26 mouse cellular contexts compared by ENCODE assay signal in the genomic region with DNA sequence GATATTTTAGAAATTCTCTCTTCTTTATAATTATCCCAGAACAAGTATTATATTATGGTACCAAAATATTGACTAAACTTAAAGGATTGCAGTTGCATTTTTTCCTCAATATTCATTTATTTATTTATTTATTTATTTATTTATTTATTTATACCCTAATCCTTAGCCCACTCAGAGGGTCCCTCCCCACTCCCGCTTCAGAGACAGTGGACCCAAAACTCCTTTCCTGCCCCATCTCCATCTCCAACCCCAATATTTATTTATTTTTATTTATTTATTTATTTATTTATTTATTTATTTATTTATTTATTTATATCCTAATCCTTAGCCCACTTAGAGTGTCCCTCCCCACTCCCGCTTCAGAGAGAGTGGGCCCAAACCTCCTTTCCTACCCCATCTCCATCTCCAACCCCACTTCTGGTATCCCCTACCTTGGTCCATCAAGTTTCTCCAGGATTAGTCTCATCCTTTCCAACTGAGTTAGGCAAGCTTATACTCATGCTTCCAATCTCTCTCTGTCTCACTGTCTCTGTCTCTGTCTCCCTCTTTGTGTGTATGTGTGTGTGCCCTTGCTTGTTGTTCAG.
DNase-seq lines count a peak whose midpoint lies in the region; ATAC-seq and TF ChIP-seq lines count a peak whose summit lies in the region.
"Had no signal": no experiment of that assay in that cellular context is flagged by ENCODE, and none has a peak within 500 bp of the region (broad histone marks: within the 10 kb centered on the region; RNA-seq: fewer than 3 reads in every experiment).

No protein-coding gene starts in this region.

- 100% methylated on average over 2 of the region's 2 CpGs for WGBS in forebrain, embryonic 11.5 days
- 89% methylated on average over 2 of the region's 2 CpGs for WGBS in forebrain, embryonic 12.5 days
- WGBS in hindbrain, embryonic 11.5 days = 97% methylated on average over 2 of the region's 2 CpGs
- 96% methylated on average over 2 of the region's 2 CpGs for WGBS in hindbrain, embryonic 13.5 days
- WGBS in hindbrain, embryonic 14.5 days = 98% methylated on average over 2 of the region's 2 CpGs
- 98% methylated on average over 2 of the region's 2 CpGs for WGBS in hindbrain, embryonic 16.5 days
- 91% methylated on average over 2 of the region's 2 CpGs for WGBS in midbrain, embryonic 11.5 days
- WGBS in midbrain, postnatal 0 days = 99% methylated on average over 2 of the region's 2 CpGs

- H3K9ac ChIP-seq in forebrain, embryonic 11.5 days (ENCODE audit: low read length) = no peak overlapping the region
- H3K9ac ChIP-seq in forebrain, embryonic 12.5 days = no peak overlapping the region
- no peak overlapping the region for H3K9ac ChIP-seq in hindbrain, embryonic 11.5 days (ENCODE audit: low read depth, low read length)
- H3K9ac ChIP-seq in hindbrain, embryonic 13.5 days = no peak overlapping the region
- no peak overlapping the region for H3K9ac ChIP-seq in hindbrain, embryonic 14.5 days
- no peak overlapping the region for H3K9ac ChIP-seq in hindbrain, embryonic 16.5 days (ENCODE audit: low read depth, low read length)
- H3K9ac ChIP-seq in midbrain, embryonic 11.5 days (ENCODE audit: low read length) = no peak overlapping the region
- H3K9ac ChIP-seq in midbrain, postnatal 0 days (replicated peaks; ENCODE audit: low read length, poor library complexity, severe bottlenecking) = no peak overlapping the region
- H3K9ac ChIP-seq: embryonic facial prominence, embryonic 12.5 days; forebrain, embryonic 13.5 days; forebrain, embryonic 15.5 days had no signal

- no peak overlapping the region for H3K4me3 ChIP-seq in forebrain, embryonic 11.5 days (ENCODE audit: low read depth, low read length)
- no peak overlapping the region for H3K4me3 ChIP-seq in forebrain, embryonic 12.5 days (replicated peaks)
- H3K4me3 ChIP-seq in hindbrain, embryonic 11.5 days (ENCODE audit: low read depth, low read length) = no peak overlapping the region
- H3K4me3 ChIP-seq in hindbrain, embryonic 13.5 days = no peak overlapping the region
- no peak overlapping the region for H3K4me3 ChIP-seq in hindbrain, embryonic 14.5 days (replicated peaks; ENCODE audit: low read length)
- H3K4me3 ChIP-seq in hindbrain, embryonic 16.5 days (ENCODE audit: low read length) = no peak overlapping the region
- H3K4me3 ChIP-seq in midbrain, embryonic 11.5 days (ENCODE audit: low read depth, low read length) = no peak overlapping the region
- H3K4me3 ChIP-seq in midbrain, postnatal 0 days (ENCODE audit: low read depth, low read length) = no peak overlapping the region
- H3K4me3 ChIP-seq: embryonic facial prominence, embryonic 10.5 days; embryonic facial prominence, embryonic 12.5 days; forebrain, embryonic 13.5 days; forebrain, embryonic 15.5 days had no signal

- no peak overlapping the region for H3K4me2 ChIP-seq in forebrain, embryonic 11.5 days (ENCODE audit: low read depth, low read length, severe bottlenecking)
- no peak overlapping the region for H3K4me2 ChIP-seq in forebrain, embryonic 12.5 days
- H3K4me2 ChIP-seq in hindbrain, embryonic 11.5 days (replicated peaks; ENCODE audit: low read depth, low read length) = no peak overlapping the region
- no peak overlapping the region for H3K4me2 ChIP-seq in hindbrain, embryonic 13.5 days
- no peak overlapping the region for H3K4me2 ChIP-seq in hindbrain, embryonic 14.5 days (replicated peaks)
- no peak overlapping the region for H3K4me2 ChIP-seq in hindbrain, embryonic 16.5 days (ENCODE audit: low read length)
- no peak overlapping the region for H3K4me2 ChIP-seq in midbrain, embryonic 11.5 days
- no peak overlapping the region for H3K4me2 ChIP-seq in midbrain, postnatal 0 days (ENCODE audit: low read depth, low read length, poor library complexity, severe bottlenecking)
- H3K4me2 ChIP-seq: embryonic facial prominence, embryonic 12.5 days; forebrain, embryonic 13.5 days; forebrain, embryonic 15.5 days had no signal

- H3K36me3 ChIP-seq in forebrain, embryonic 11.5 days (ENCODE audit: control insufficient read depth, insufficient read depth, low read length) = no peaks in the 10 kb centered on the region
- H3K36me3 ChIP-seq in forebrain, embryonic 12.5 days (replicated peaks) = no peaks in the 10 kb centered on the region
- no peaks in the 10 kb centered on the region for H3K36me3 ChIP-seq in hindbrain, embryonic 11.5 days (ENCODE audit: control insufficient read depth, insufficient read depth, low read length)
- H3K36me3 ChIP-seq in hindbrain, embryonic 13.5 days = no peaks in the 10 kb centered on the region
- H3K36me3 ChIP-seq in hindbrain, embryonic 14.5 days (replicated peaks; ENCODE audit: control insufficient read depth, insufficient read depth) = no peaks in the 10 kb centered on the region
- H3K36me3 ChIP-seq in hindbrain, embryonic 16.5 days (ENCODE audit: control insufficient read depth, insufficient read depth, low read length) = no peaks in the 10 kb centered on the region
- H3K36me3 ChIP-seq in midbrain, embryonic 11.5 days (ENCODE audit: control insufficient read depth, insufficient read depth, low read length) = no peaks in the 10 kb centered on the region
- no peaks in the 10 kb centered on the region for H3K36me3 ChIP-seq in midbrain, postnatal 0 days (ENCODE audit: insufficient read depth, low read length)
- H3K36me3 ChIP-seq: embryonic facial prominence, embryonic 10.5 days; embryonic facial prominence, embryonic 12.5 days; forebrain, embryonic 15.5 days; G1E had no signal

- H3K27ac ChIP-seq in forebrain, embryonic 11.5 days (ENCODE audit: low read depth, low read length) = no peak overlapping the region
- H3K27ac ChIP-seq in forebrain, embryonic 12.5 days = no peak overlapping the region
- no peak overlapping the region for H3K27ac ChIP-seq in hindbrain, embryonic 11.5 days (ENCODE audit: low read depth, low read length)
- H3K27ac ChIP-seq in hindbrain, embryonic 13.5 days = no peak overlapping the region
- no peak overlapping the region for H3K27ac ChIP-seq in hindbrain, embryonic 14.5 days
- no peak overlapping the region for H3K27ac ChIP-seq in hindbrain, embryonic 16.5 days (ENCODE audit: low read depth, low read length)
- no peak overlapping the region for H3K27ac ChIP-seq in midbrain, embryonic 11.5 days (ENCODE audit: low read depth, low read length)
- H3K27ac ChIP-seq in midbrain, postnatal 0 days (ENCODE audit: low read depth, low read length) = no peak overlapping the region
- H3K27ac ChIP-seq: embryonic facial prominence, embryonic 10.5 days; embryonic facial prominence, embryonic 12.5 days; forebrain, embryonic 13.5 days; forebrain, embryonic 15.5 days had no signal

- no peaks in the 10 kb centered on the region for H3K27me3 ChIP-seq in forebrain, embryonic 11.5 days (ENCODE audit: control insufficient read depth, insufficient read depth, low read length)
- no peaks in the 10 kb centered on the region for H3K27me3 ChIP-seq in forebrain, embryonic 12.5 days
- H3K27me3 ChIP-seq in hindbrain, embryonic 11.5 days (ENCODE audit: control insufficient read depth, insufficient read depth, low read length) = no peaks in the 10 kb centered on the region
- no peaks in the 10 kb centered on the region for H3K27me3 ChIP-seq in hindbrain, embryonic 13.5 days
- no peaks in the 10 kb centered on the region for H3K27me3 ChIP-seq in hindbrain, embryonic 14.5 days (ENCODE audit: control insufficient read depth, insufficient read depth, low read length)
- no peaks in the 10 kb centered on the region for H3K27me3 ChIP-seq in hindbrain, embryonic 16.5 days (replicated peaks; ENCODE audit: control insufficient read depth, insufficient read depth, low read length)
- H3K27me3 ChIP-seq in midbrain, embryonic 11.5 days (ENCODE audit: control insufficient read depth, insufficient read depth, low read length) = no peaks in the 10 kb centered on the region
- H3K27me3 ChIP-seq in midbrain, postnatal 0 days (ENCODE audit: insufficient read depth, low read length) = no peaks in the 10 kb centered on the region
- H3K27me3 ChIP-seq: CH12.LX; embryonic facial prominence, embryonic 12.5 days; forebrain, embryonic 13.5 days; forebrain, embryonic 15.5 days; Patski had no signal

- peak; percentile 56; the same call in 1 of the 2 replicates for ATAC-seq in forebrain, embryonic 11.5 days (replicated peaks; ENCODE audit: low FRiP score)
- no peak for ATAC-seq in forebrain, embryonic 12.5 days (ENCODE audit: low FRiP score)
- ATAC-seq in hindbrain, embryonic 11.5 days (ENCODE audit: low FRiP score) = peak; percentile 57; the same call in 1 of the 2 replicates
- no peak for ATAC-seq in hindbrain, embryonic 13.5 days (ENCODE audit: low FRiP score)
- 0 out of 2 replicates have a peak, but pooled peaks have one; percentile 43 for ATAC-seq in hindbrain, embryonic 14.5 days (ENCODE audit: low FRiP score)
- ATAC-seq in hindbrain, embryonic 16.5 days = no peak
- 0 out of 2 replicates have a peak, but pooled peaks have one; percentile 50 for ATAC-seq in midbrain, embryonic 11.5 days (ENCODE audit: low FRiP score)
- no peak for ATAC-seq in midbrain, postnatal 0 days (ENCODE audit: low FRiP score)
- ATAC-seq: activated CD4-positive, CD25-positive, alpha-beta regulatory T cell, adult 4 months; CD4-positive, CD25-positive, alpha-beta regulatory T cell, adult 4 months; forebrain, embryonic 13.5 days; forebrain, embryonic 15.5 days; Patski had no signal

- no peak for TF ChIP-seq CTCF in midbrain, postnatal 0 days (IDR thresholded peaks at IDR 0.05)

- DNase-seq in forebrain, embryonic 11.5 days (ENCODE audit: low spot score) = no peak
- no peak for DNase-seq in hindbrain, embryonic 11.5 days (ENCODE audit: low spot score)
- no peak for DNase-seq in hindbrain, embryonic 14.5 days (ENCODE audit: low spot score)
- no peak for DNase-seq in midbrain, embryonic 11.5 days (ENCODE audit: low spot score, missing footprints)
- no peak for DNase-seq in midbrain, postnatal 0 days (ENCODE audit: low spot score)
- DNase-seq: adrenal gland, adult 8-10 months; adrenal gland, postnatal 14 days; adrenal gland, postnatal 36 days; B cell, adult 2 months; cerebellum, adult 11-12 months; cerebellum, adult 2 months; cerebellum, adult 9-10 months; cerebellum, postnatal 10 days; cerebellum, postnatal 25 days had no signal

- H3K9me3 ChIP-seq in forebrain, embryonic 11.5 days (ENCODE audit: control insufficient read depth, low read length) = no peaks in the 10 kb centered on the region
- H3K9me3 ChIP-seq in forebrain, embryonic 12.5 days = no peaks in the 10 kb centered on the region
- H3K9me3 ChIP-seq in hindbrain, embryonic 11.5 days (ENCODE audit: control insufficient read depth, low read length) = no peaks in the 10 kb centered on the region
- H3K9me3 ChIP-seq in hindbrain, embryonic 13.5 days = no peaks in the 10 kb centered on the region
- H3K9me3 ChIP-seq in hindbrain, embryonic 14.5 days (ENCODE audit: control insufficient read depth, low read length) = no peaks in the 10 kb centered on the region
- H3K9me3 ChIP-seq in hindbrain, embryonic 16.5 days (ENCODE audit: control insufficient read depth, low read length) = no peaks in the 10 kb centered on the region
- no peaks in the 10 kb centered on the region for H3K9me3 ChIP-seq in midbrain, embryonic 11.5 days (ENCODE audit: control insufficient read depth, low read length)
- no peaks in the 10 kb centered on the region for H3K9me3 ChIP-seq in midbrain, postnatal 0 days (ENCODE audit: low read length)
- H3K9me3 ChIP-seq: embryonic facial prominence, embryonic 10.5 days; embryonic facial prominence, embryonic 12.5 days; forebrain, embryonic 13.5 days; forebrain, embryonic 15.5 days had no signal

- H3K4me1 ChIP-seq in forebrain, embryonic 11.5 days (replicated peaks; ENCODE audit: control insufficient read depth, insufficient read depth, low read length) = no peaks in the 10 kb centered on the region
- no peaks in the 10 kb centered on the region for H3K4me1 ChIP-seq in forebrain, embryonic 12.5 days
- H3K4me1 ChIP-seq in hindbrain, embryonic 11.5 days (replicated peaks; ENCODE audit: control insufficient read depth, insufficient read depth, low read length) = no peaks in the 10 kb centered on the region
- no peaks in the 10 kb centered on the region for H3K4me1 ChIP-seq in hindbrain, embryonic 13.5 days (replicated peaks)
- H3K4me1 ChIP-seq in hindbrain, embryonic 14.5 days (replicated peaks; ENCODE audit: control insufficient read depth, insufficient read depth, low read length) = no peaks in the 10 kb centered on the region
- H3K4me1 ChIP-seq in hindbrain, embryonic 16.5 days (ENCODE audit: control insufficient read depth, insufficient read depth, low read depth, low read length) = no peaks in the 10 kb centered on the region
- no peaks in the 10 kb centered on the region for H3K4me1 ChIP-seq in midbrain, embryonic 11.5 days (ENCODE audit: control insufficient read depth, insufficient read depth, low read length)
- H3K4me1 ChIP-seq in midbrain, postnatal 0 days (ENCODE audit: insufficient read depth, low read length) = no peaks in the 10 kb centered on the region
- H3K4me1 ChIP-seq: embryonic facial prominence, embryonic 10.5 days; embryonic facial prominence, embryonic 12.5 days; forebrain, embryonic 13.5 days; forebrain, embryonic 15.5 days had no signal

Comparison
In these comparisons a context has a peak if more than half of its experiments do, and no peak if none do; other contexts are left out.
1. ATAC-seq: peak in forebrain, embryonic 11.5 days (single experiment), hindbrain, embryonic 11.5 days (single experiment), hindbrain, embryonic 14.5 days (single experiment) and midbrain, embryonic 11.5 days (single experiment); none in forebrain, embryonic 12.5 days (single experiment), hindbrain, embryonic 13.5 days (single experiment), hindbrain, embryonic 16.5 days (single experiment) and midbrain, postnatal 0 days (single experiment).